ENCODE assay signal across 24 mouse cellular contexts in the genomic region with DNA sequence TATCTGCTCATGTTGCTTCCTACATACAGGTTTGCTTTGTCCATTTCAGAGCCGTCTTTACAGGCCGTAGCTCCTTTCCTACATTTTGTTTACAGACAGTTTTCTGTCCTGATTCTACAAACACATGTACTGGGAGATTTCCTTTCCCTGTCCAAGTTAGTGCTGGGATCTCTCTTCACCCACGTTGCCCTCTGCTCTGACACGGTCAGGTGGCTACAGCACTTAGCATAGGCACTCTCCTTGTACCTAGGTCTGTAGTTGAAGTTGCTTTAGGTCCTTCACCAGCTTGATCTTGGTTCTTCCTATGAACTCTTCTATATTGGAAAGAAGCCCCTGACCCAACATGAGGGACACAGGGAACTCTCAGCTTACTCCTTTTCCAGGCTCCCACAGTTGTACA. TPM values are rescaled to one million over a fixed set of nuclear protein-coding genes. Genes with fewer than 3 reads are reported as not detected.
DNase-seq lines count a peak whose midpoint lies in the region; ATAC-seq and TF ChIP-seq lines count a peak whose summit lies in the region.
"Had no signal": no experiment of that assay in that cellular context is flagged by ENCODE, and none has a peak within 500 bp of the region (broad histone marks: within the 10 kb centered on the region; RNA-seq: fewer than 3 reads in every experiment).

No protein-coding gene starts in this region.

- peak overlapping the region; percentile 24; the same call in 1 of the 2 replicates for H3K27ac ChIP-seq in kidney, adult 2 months (ENCODE audit: insufficient read depth, low read depth, low read length)
- peak overlapping the region; percentile 90 for H3K27ac ChIP-seq in kidney, embryonic 16.5 days (ENCODE audit: low read length)
- H3K27ac ChIP-seq in midbrain, embryonic 11.5 days (ENCODE audit: low read depth, low read length): no peak overlapping the region
- H3K27ac ChIP-seq in midbrain, postnatal 0 days (ENCODE audit: low read depth, low read length): no peak overlapping the region
- H3K27ac ChIP-seq: embryonic facial prominence, embryonic 10.5 days; embryonic facial prominence, embryonic 12.5 days; forebrain, embryonic 13.5 days; forebrain, embryonic 15.5 days had no signal

- TF ChIP-seq POLR2A in kidney, adult 2 months (IDR thresholded peaks at IDR 0.05; ENCODE audit: low read depth, low read length): no peak

- no peak for TF ChIP-seq CTCF in kidney, adult 2 months (conservative IDR thresholded peaks at IDR 0.05; ENCODE audit: insufficient read depth, insufficient read length, low read depth, low read length)
- TF ChIP-seq CTCF in midbrain, postnatal 0 days (IDR thresholded peaks at IDR 0.05): no peak

- no peak overlapping the region for H3K4me3 ChIP-seq in kidney, adult 2 months (ENCODE audit: insufficient read depth, low read depth, low read length)
- no peak overlapping the region for H3K4me3 ChIP-seq in kidney, embryonic 16.5 days (ENCODE audit: low read length)
- no peak overlapping the region for H3K4me3 ChIP-seq in midbrain, embryonic 11.5 days (ENCODE audit: low read depth, low read length)
- H3K4me3 ChIP-seq in midbrain, postnatal 0 days (ENCODE audit: low read depth, low read length): no peak overlapping the region
- H3K4me3 ChIP-seq: embryonic facial prominence, embryonic 10.5 days; embryonic facial prominence, embryonic 12.5 days; forebrain, embryonic 13.5 days; forebrain, embryonic 15.5 days had no signal

- no peak overlapping the region for H3K4me2 ChIP-seq in kidney, embryonic 16.5 days (replicated peaks; ENCODE audit: low read depth, low read length)
- H3K4me2 ChIP-seq in midbrain, embryonic 11.5 days: no peak overlapping the region
- H3K4me2 ChIP-seq in midbrain, postnatal 0 days (ENCODE audit: low read depth, low read length, poor library complexity, severe bottlenecking): no peak overlapping the region
- H3K4me2 ChIP-seq: embryonic facial prominence, embryonic 12.5 days; forebrain, embryonic 13.5 days; forebrain, embryonic 15.5 days had no signal

- H3K4me1 ChIP-seq in kidney, adult 2 months (ENCODE audit: control insufficient read depth, insufficient read depth, low read length): peaks cover 36% of the 10 kb centered on the region
- H3K4me1 ChIP-seq in kidney, embryonic 16.5 days (ENCODE audit: insufficient read depth, low read length): peaks cover 29% of the 10 kb centered on the region
- H3K4me1 ChIP-seq in midbrain, embryonic 11.5 days (ENCODE audit: control insufficient read depth, insufficient read depth, low read length): no peaks in the 10 kb centered on the region
- no peaks in the 10 kb centered on the region for H3K4me1 ChIP-seq in midbrain, postnatal 0 days (ENCODE audit: insufficient read depth, low read length)
- H3K4me1 ChIP-seq: embryonic facial prominence, embryonic 10.5 days; embryonic facial prominence, embryonic 12.5 days; forebrain, embryonic 13.5 days; forebrain, embryonic 15.5 days had no signal

- no peaks in the 10 kb centered on the region for H3K9me3 ChIP-seq in kidney, embryonic 16.5 days (ENCODE audit: low read length)
- H3K9me3 ChIP-seq in midbrain, embryonic 11.5 days (ENCODE audit: control insufficient read depth, low read length): no peaks in the 10 kb centered on the region
- H3K9me3 ChIP-seq in midbrain, postnatal 0 days (ENCODE audit: low read length): no peaks in the 10 kb centered on the region
- H3K9me3 ChIP-seq: embryonic facial prominence, embryonic 10.5 days; embryonic facial prominence, embryonic 12.5 days; forebrain, embryonic 13.5 days; forebrain, embryonic 15.5 days; G1E had no signal

- H3K9ac ChIP-seq in kidney, embryonic 16.5 days (replicated peaks; ENCODE audit: low read length): no peak overlapping the region
- no peak overlapping the region for H3K9ac ChIP-seq in midbrain, embryonic 11.5 days (ENCODE audit: low read length)
- H3K9ac ChIP-seq in midbrain, postnatal 0 days (replicated peaks; ENCODE audit: low read length, poor library complexity, severe bottlenecking): no peak overlapping the region
- H3K9ac ChIP-seq: embryonic facial prominence, embryonic 12.5 days; forebrain, embryonic 13.5 days; forebrain, embryonic 15.5 days had no signal

- 49% methylated on average over 4 of the region's 4 CpGs for WGBS in kidney, adult 2 months
- 72% methylated on average over 4 of the region's 4 CpGs for whole genome bisulfite sequencing in kidney, embryonic 16.5 days
- WGBS in midbrain, embryonic 11.5 days: 90% methylated on average over 4 of the region's 4 CpGs
- 91% methylated on average over 4 of the region's 4 CpGs for WGBS in midbrain, postnatal 0 days

- no peak for ATAC-seq in kidney, embryonic 16.5 days (ENCODE audit: low FRiP score, low TSS enrichment)
- ATAC-seq in midbrain, embryonic 11.5 days (ENCODE audit: low FRiP score): no peak
- ATAC-seq in midbrain, postnatal 0 days (ENCODE audit: low FRiP score): no peak
- ATAC-seq: activated CD4-positive, CD25-positive, alpha-beta regulatory T cell, adult 4 months; CD4-positive, CD25-positive, alpha-beta regulatory T cell, adult 4 months; forebrain, embryonic 13.5 days; forebrain, embryonic 15.5 days; Patski had no signal

- no peaks in the 10 kb centered on the region for H3K27me3 ChIP-seq in kidney, adult 2 months (replicated peaks; ENCODE audit: control insufficient read depth, insufficient read depth, low read length)
- H3K27me3 ChIP-seq in kidney, embryonic 16.5 days (ENCODE audit: insufficient read depth, low read length): no peaks in the 10 kb centered on the region
- no peaks in the 10 kb centered on the region for H3K27me3 ChIP-seq in midbrain, embryonic 11.5 days (ENCODE audit: control insufficient read depth, insufficient read depth, low read length)
- H3K27me3 ChIP-seq in midbrain, postnatal 0 days (ENCODE audit: insufficient read depth, low read length): no peaks in the 10 kb centered on the region
- H3K27me3 ChIP-seq: CH12.LX; embryonic facial prominence, embryonic 12.5 days; forebrain, embryonic 13.5 days; forebrain, embryonic 15.5 days; Patski had no signal

- H3K36me3 ChIP-seq in kidney, adult 2 months (ENCODE audit: control insufficient read depth, insufficient read depth, low read length): no peaks in the 10 kb centered on the region; the same call in 1 of the 2 replicates
- peaks cover 21% of the 10 kb centered on the region for H3K36me3 ChIP-seq in kidney, embryonic 16.5 days (ENCODE audit: insufficient read depth, low read length)
- H3K36me3 ChIP-seq in midbrain, embryonic 11.5 days (ENCODE audit: control insufficient read depth, insufficient read depth, low read length): no peaks in the 10 kb centered on the region
- H3K36me3 ChIP-seq in midbrain, postnatal 0 days (ENCODE audit: insufficient read depth, low read length): peaks cover 8% of the 10 kb centered on the region

- DNase-seq in kidney, adult 2 months: peak; percentile 54
- no peak for DNase-seq in kidney, postnatal 14 days
- DNase-seq in kidney, adult 11 months: no peak
- DNase-seq in midbrain, embryonic 11.5 days (ENCODE audit: low spot score, missing footprints): peak; percentile 41
- DNase-seq in midbrain, postnatal 0 days (ENCODE audit: low spot score): no peak
- DNase-seq: adrenal gland, adult 8-10 months; adrenal gland, postnatal 14 days; adrenal gland, postnatal 36 days; B cell, adult 2 months; cerebellum, adult 11-12 months; cerebellum, adult 2 months; cerebellum, adult 9-10 months; cerebellum, postnatal 10 days; cerebellum, postnatal 25 days had no signal

RNA-seq across cellular contexts. Expression of a gene that starts 25.4 kb away (rescaled TPM):
- 88.7 and 99.9 TPM in 2 replicates for polyA plus RNA-seq in kidney, adult 2 months (2012; rRNA removed)
- polyA plus RNA-seq in kidney, embryonic 16.5 days (2015; fragmentation: Nextera tagmentation; extraction: Ambion mirVana): 24.0 and 26.8 TPM in 2 replicates
- polyA plus RNA-seq in midbrain, embryonic 11.5 days (2014; fragmentation: Nextera tagmentation; extraction: Ambion mirVana): 21.0 and 21.6 TPM in 2 replicates
- total RNA-seq in midbrain, postnatal 0 days (2014; rRNA removed): 23.7 and 29.7 TPM in 2 replicates
- 13.3 and 15.7 TPM in 2 replicates for polyA plus RNA-seq in midbrain, postnatal 0 days (2015; fragmentation: Nextera tagmentation; extraction: Ambion mirVana)

Comparison
In these comparisons a context has a peak if more than half of its experiments do, and no peak if none do; other contexts are left out.
1. DNase-seq: peak in kidney, adult 2 months (single experiment) and midbrain, embryonic 11.5 days (single experiment); none in kidney, postnatal 14 days (single experiment), kidney, adult 11 months (single experiment) and midbrain, postnatal 0 days (single experiment).
2. H3K27ac ChIP-seq: peak in kidney, adult 2 months (single experiment) and kidney, embryonic 16.5 days (single experiment); none in midbrain, embryonic 11.5 days (single experiment) and midbrain, postnatal 0 days (single experiment).